Mouse (Mus musculus) E14TG2a.4 (cell line): Measurements from ENCODE around the gene Pdcd11.
A peak's percentile ranks its signal among the peaks of the same experiment; 100 is the strongest.
"Not testable (repeated sequence)": the region's sequence is repeated elsewhere in the genome, so short reads cannot be mapped to it uniquely, and the experiment has no call there.

ENCODE experiments used
- H3K27me3 ChIP-seq: 2 replicates; pipeline ENCODE4 v1.6.1; 2014; ENCODE audit warnings: low read length, control low read depth; ENCODE audit not compliant: insufficient read depth
- H3K36me3 ChIP-seq: 2 replicates; pipeline ENCODE4 v1.6.1; 2014; ENCODE audit warnings: low read length, control low read depth; ENCODE audit not compliant: insufficient read depth
- H3K4me1 ChIP-seq: replicated peaks from 2 replicates; pipeline ENCODE4 v1.6.1; 2014; ENCODE audit warnings: low read depth, low read length, control low read depth
- H3K4me3 ChIP-seq: replicated peaks from 2 replicates; pipeline ENCODE4 v1.5.1; 2014; ENCODE audit warnings: mild to moderate bottlenecking, low read length
- H3K9me3 ChIP-seq: 2 replicates; pipeline ENCODE4 v1.6.1; 2014; ENCODE audit warnings: low read length, control low read depth
- CTCF ChIP-seq: conservative IDR thresholded peaks from 2 replicates; pipeline ENCODE4 v1.5.1; 2014; ENCODE audit warnings: low read length
- NANOG ChIP-seq: IDR thresholded peaks from 2 replicates; pipeline ENCODE4 v1.6.1; 2014; ENCODE audit warnings: borderline replicate concordance, low read length, mixed read lengths
- POU5F1 ChIP-seq: IDR thresholded peaks from 2 replicates; pipeline ENCODE4 v1.6.1; 2014; ENCODE audit warnings: low read length, borderline replicate concordance

Gene Pdcd11

DNA sequence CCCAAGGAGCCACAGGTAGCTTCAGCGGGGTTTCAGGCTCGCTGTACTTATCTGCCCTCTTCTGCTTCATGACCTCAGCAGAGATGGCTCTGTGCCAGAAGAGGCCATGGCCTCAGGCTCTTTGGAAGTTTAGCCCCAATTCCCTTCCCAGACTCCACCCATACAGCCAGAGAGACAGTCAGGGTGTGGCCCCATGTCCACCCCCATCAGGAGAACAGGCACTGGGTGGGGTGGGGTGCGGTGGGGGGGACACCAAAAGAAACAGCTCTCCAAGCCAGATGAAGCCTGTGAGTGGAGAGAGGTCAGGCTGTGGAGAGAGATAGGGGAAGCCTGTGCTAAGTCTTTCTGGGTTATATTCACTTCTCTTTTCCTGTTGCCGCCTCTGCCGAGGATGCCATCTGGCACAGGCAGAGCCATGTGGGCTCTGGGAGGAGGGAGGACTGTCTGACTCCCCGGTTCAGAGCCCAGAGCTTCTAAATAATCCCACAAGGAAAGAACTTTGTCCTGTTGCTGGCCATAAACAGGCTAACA lies 46.5 kb downstream of the Pdcd11 start:
- H3K27me3 ChIP-seq: peaks cover 22% of the 10 kb centered on the region
- no peaks in the 10 kb centered on the region for H3K9me3 ChIP-seq
- no peak for TF ChIP-seq POU5F1
- TF ChIP-seq CTCF: no peak
- H3K36me3 ChIP-seq: peaks cover 28% of the 10 kb centered on the region
- H3K4me1 ChIP-seq: peaks cover 84% of the 10 kb centered on the region
- H3K4me3 ChIP-seq: peak overlapping the region; percentile 75

DNA sequence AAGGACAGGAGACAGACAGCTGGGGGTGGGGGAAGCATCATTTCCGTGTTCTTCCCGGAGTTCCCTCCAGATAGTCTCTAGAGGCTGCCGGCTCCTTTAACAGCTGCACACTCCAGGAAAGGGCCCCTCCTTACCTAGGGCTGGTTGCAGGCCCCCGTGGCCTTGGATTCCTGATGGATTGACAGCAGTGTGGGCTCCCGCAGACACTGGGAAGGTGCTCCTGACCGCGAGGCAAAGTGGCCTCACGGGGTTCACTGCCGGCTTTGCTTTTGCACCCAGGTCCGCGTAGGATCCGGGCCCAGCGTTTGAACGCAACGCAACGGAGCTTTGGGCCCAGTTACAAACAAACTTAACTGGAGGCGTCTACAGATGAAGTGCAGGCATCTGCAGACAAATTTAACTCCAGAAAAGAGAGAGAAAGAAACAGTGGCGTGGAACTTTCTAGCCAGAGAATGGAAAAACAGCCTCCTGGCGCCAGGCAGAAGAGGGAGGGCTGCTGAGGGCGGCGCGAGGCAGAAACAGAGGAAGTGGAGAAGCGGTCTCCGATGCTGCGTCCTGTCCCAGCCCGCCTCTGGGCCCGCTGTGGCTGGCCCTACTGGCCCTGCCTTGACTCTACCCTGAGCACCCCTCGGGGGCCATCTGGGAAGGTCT lies 47.3 kb downstream of the Pdcd11 start, which contains the start of gene Calhm2:
Gene Calhm2, minus strand, starts transcription at position 524 of the 651 bp plus-strand sequence.
- Histone ChIP-seq H3K4me3 (peak within 1 kb of the TSS; percentile 75), H3K9me3 (no peaks in the 10 kb centered on the region), H3K4me1 (peaks cover 85% of the 10 kb centered on the region), H3K27me3 (peaks cover 22% of the 10 kb centered on the region), H3K36me3 (peaks cover 20% of the 10 kb centered on the region)
- TF ChIP-seq NANOG (no peak), POU5F1 (no peak), CTCF (no peak)

- peaks cover 91% of the 10 kb centered on the region for H3K4me1 ChIP-seq
- H3K9me3 ChIP-seq, H3K36me3 ChIP-seq: not testable (repeated sequence)
- H3K4me3 ChIP-seq: peak overlapping the region; percentile 75
- H3K27me3 ChIP-seq: peaks cover 35% of the 10 kb centered on the region
Measured at GRCm38 (mm10) chr19:47139611-47140010, 49.0 kb downstream of the Pdcd11 start.

- no peak for TF ChIP-seq CTCF
- TF ChIP-seq POU5F1: no peak
- TF ChIP-seq NANOG: no peak
- Histone ChIP-seq H3K4me1 (peaks cover 88% of the 10 kb centered on the region), H3K9me3 (no peaks in the 10 kb centered on the region), H3K27me3 (peaks cover 31% of the 10 kb centered on the region), H3K4me3 (no peak overlapping the region), H3K36me3 (no peaks in the 10 kb centered on the region)
Measured at GRCm38 (mm10) chr19:47142438-47142837, 51.9 kb downstream of the Pdcd11 start.

GRCm38 (mm10) chr19:47144154-47144553 lies 53.6 kb downstream of the Pdcd11 start, which contains the start of gene Calhm1:
Gene Calhm1 (minus strand): TSS chr19:47144254.
- no peak for TF ChIP-seq CTCF
- no peak for TF ChIP-seq POU5F1
- no peak for TF ChIP-seq NANOG
- Histone ChIP-seq H3K4me1 (peaks cover 86% of the 10 kb centered on the region), H3K4me3 (0 out of 2 replicates have a peak within 1 kb of the TSS, but pooled peaks have one; percentile 37), H3K27me3 (peaks cover 29% of the 10 kb centered on the region), H3K36me3 (no peaks in the 10 kb centered on the region), H3K9me3 (no peaks in the 10 kb centered on the region)

GRCm38 (mm10) chr19:47148267-47148847 lies 57.8 kb downstream of the Pdcd11 start:
- Histone ChIP-seq H3K27me3 (peaks cover 30% of the 10 kb centered on the region), H3K9me3 (no peaks in the 10 kb centered on the region), H3K4me1 (peaks cover 91% of the 10 kb centered on the region), H3K36me3 (no peaks in the 10 kb centered on the region), H3K4me3 (no peak overlapping the region)
- TF ChIP-seq CTCF (no peak), POU5F1 (no peak), NANOG (no peak)

DNA sequence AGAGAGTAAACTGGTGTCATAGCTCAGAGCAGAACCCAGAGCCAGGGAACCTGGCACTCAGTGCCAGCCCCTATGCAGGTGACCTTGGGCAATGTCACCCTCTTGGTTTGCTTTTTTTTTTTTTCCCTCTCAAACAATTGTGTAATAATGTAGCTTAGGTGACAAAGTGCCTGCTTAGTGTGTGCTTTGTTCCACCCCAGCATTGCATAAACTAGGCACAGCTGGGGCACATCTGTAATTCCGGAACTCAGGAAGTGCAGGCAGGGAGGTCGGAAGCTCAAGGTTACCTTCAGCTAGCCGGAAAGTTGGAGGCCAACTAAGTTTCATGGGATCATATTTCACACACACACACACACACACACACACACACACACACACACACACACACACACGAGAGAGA lies 59.3 kb downstream of the Pdcd11 start:
- Histone ChIP-seq H3K9me3 (no peaks in the 10 kb centered on the region), H3K27me3 (peaks cover 19% of the 10 kb centered on the region), H3K4me1 (peaks cover 90% of the 10 kb centered on the region), H3K4me3 (no peak overlapping the region), H3K36me3 (no peaks in the 10 kb centered on the region)
- TF ChIP-seq POU5F1: no peak
- peak; percentile 76 for TF ChIP-seq NANOG
- no peak for TF ChIP-seq CTCF

- Histone ChIP-seq H3K27me3 (peaks cover 19% of the 10 kb centered on the region), H3K4me1 (peaks cover 75% of the 10 kb centered on the region)
- TF ChIP-seq CTCF: no peak
Measured at GRCm38 (mm10) chr19:47151332-47152061, 60.9 kb downstream of the Pdcd11 start.

DNA sequence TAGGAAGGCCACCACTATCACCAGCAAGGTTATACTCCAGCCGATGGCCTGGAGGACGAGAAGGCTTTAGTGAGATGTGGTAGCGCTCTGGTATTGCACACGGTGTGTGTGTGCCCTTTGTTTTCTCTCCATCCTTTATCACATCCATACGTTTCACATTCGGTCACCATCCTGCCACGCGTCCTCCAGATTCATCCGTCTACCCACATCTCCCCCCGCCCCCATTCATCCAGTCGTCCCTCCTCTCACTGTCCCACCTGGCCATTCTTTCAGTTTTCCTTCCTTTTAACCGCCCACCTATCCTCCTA lies 61.4 kb downstream of the Pdcd11 start:
- TF ChIP-seq NANOG (no peak), CTCF (no peak), POU5F1 (no peak)
- Histone ChIP-seq H3K36me3 (no peaks in the 10 kb centered on the region), H3K4me3 (peak overlapping the region; percentile 59), H3K27me3 (peaks cover 19% of the 10 kb centered on the region), H3K9me3 (no peaks in the 10 kb centered on the region), H3K4me1 (peaks cover 70% of the 10 kb centered on the region)

More at GRCm38 (mm10) chr19:47151332-47152061, 60.9 kb downstream of the Pdcd11 start:
- Histone ChIP-seq H3K9me3 (no peaks in the 10 kb centered on the region), H3K36me3 (no peaks in the 10 kb centered on the region), H3K4me3 (peak overlapping the region; percentile 59)
